Mouse (Mus musculus): ENCODE results near the gene Grik3. TPM values are rescaled to one million over a fixed set of nuclear protein-coding genes. Genes with fewer than 3 reads are reported as not detected.

The Grik3 gene
- total and polyA plus RNA-seq, 2 experiments from 2014 or later: 0.07 to 0.11 TPM

DNA sequence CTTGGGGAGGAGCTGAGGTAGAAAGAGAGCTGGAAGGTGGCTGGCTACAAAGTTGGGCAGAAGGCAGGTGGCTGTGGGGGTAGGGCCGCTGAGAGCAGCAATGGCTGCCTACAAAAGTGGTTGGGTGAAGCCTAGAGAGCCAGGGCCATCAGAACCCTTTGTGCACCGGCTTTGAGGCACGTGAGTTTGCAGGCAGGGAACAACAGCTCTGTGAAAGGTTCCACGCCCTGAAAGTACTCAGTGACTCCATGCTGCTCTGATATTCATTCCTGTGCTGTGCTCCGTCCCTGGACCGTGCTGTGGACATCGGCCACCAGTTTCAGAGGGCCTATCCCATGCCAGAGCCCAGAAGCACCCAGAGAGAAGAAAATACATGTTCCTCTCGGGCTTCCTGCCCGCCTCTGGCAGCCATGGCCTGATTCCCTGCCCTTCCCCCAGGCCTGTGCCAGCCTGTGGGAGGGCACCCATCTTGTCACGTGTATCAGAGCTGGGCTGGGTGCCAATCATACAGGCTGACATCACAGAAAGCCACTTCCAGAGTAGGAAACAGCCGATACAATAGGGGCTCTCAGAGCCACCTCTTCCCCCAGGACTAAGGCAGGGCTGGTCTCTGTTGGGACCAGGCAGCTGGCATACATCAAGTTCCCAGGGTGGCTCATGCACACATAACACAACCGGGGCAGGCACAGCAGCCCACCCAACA, 212.3 kb downstream of the Grik3 start:
- H3K4me3 ChIP-seq (ENCODE audit: low read depth, low read length): no peak overlapping the region
- H3K9me3 ChIP-seq (replicated peaks; ENCODE audit: control insufficient read depth, low read length): no peaks in the 10 kb centered on the region
- H3K27ac ChIP-seq (ENCODE audit: low read depth): peak overlapping the region; percentile 77
- WGBS: 50% methylated on average over 12 of the region's 12 CpGs
- H3K27me3 ChIP-seq (ENCODE audit: control insufficient read depth, insufficient read depth, low read length): 0 out of 2 replicates have a peak, but pooled peaks cover 5% of the 10 kb centered on the region
- DNase-seq (ENCODE audit: low spot score): peak; percentile 80
- TF ChIP-seq CTCF (IDR thresholded peaks at IDR 0.05; ENCODE audit: low read depth) (no peak), EP300 (IDR thresholded peaks at IDR 0.05; ENCODE audit: low read depth) (no peak)
- H3K36me3 ChIP-seq (replicated peaks; ENCODE audit: control insufficient read depth, insufficient read depth, low read length): no peaks in the 10 kb centered on the region
- no peaks in the 10 kb centered on the region for H3K4me1 ChIP-seq (ENCODE audit: control insufficient read depth, insufficient read depth)
- ATAC-seq (ENCODE audit: insufficient read depth, low read depth): peak; percentile 98
- no peak overlapping the region for H3K9ac ChIP-seq (replicated peaks; ENCODE audit: low read depth, low read length)
- H3K4me2 ChIP-seq (ENCODE audit: low read depth, low read length): no peak overlapping the region

DNA sequence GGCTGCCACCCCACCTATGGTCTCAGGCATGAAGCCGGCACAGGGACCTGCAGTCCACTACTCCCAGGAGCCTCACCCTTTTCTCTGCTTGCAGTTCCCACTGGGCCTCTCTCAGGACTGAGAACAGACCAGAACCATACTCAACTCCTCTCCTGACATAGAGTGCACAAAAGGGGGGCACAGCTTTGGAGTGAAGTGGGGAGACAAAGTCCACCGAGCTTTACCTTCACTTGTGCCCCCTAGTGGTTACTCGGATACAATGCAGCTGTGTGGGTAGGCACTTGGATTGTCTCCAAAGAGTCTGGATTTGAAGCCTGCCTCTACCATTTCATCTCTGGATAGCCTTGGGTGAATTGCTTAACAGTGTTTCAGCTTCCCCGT, 212.8 kb downstream of the Grik3 start:
- Histone ChIP-seq H3K4me1 (ENCODE audit: control insufficient read depth, insufficient read depth) (no peaks in the 10 kb centered on the region), H3K27ac (ENCODE audit: low read depth) (peak overlapping the region; percentile 77), H3K4me2 (ENCODE audit: low read depth, low read length) (no peak overlapping the region), H3K4me3 (ENCODE audit: low read depth, low read length) (no peak overlapping the region), H3K27me3 (ENCODE audit: control insufficient read depth, insufficient read depth, low read length) (0 out of 2 replicates have a peak, but pooled peaks cover under 1% of the 10 kb centered on the region), H3K9ac (replicated peaks; ENCODE audit: low read depth, low read length) (no peak overlapping the region), H3K36me3 (replicated peaks; ENCODE audit: control insufficient read depth, insufficient read depth, low read length) (no peaks in the 10 kb centered on the region), H3K9me3 (replicated peaks; ENCODE audit: control insufficient read depth, low read length) (no peaks in the 10 kb centered on the region)
- TF ChIP-seq CTCF (IDR thresholded peaks at IDR 0.05; ENCODE audit: low read depth) (peak; percentile 56), EP300 (IDR thresholded peaks at IDR 0.05; ENCODE audit: low read depth) (no peak)
- DNase-seq (ENCODE audit: low spot score): peak; percentile 69
- peak; percentile 50 for ATAC-seq (ENCODE audit: insufficient read depth, low read depth)
- 30% methylated on average over 4 of the region's 4 CpGs for WGBS

DNA sequence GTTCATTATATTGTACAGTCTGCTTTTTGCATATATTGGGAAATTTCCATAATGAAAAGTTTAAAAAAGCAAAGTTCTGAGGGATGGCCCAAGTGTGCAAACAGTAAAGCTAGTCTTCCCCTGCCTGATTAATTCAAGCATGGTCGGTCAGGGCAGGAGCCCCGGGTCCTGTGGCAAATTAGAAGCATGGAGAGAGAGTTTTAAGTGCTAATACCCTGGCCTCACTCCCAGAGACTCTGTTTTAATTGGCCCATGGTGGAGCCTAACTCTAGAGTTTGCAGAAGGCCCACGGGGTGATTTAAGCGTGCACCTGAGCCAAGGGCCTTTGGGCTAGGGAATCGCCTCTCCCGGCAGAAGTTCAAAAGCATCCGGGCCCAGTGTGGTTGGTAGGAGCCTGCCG, 215.2 kb downstream of the Grik3 start:
- 72% methylated on average over 8 of the region's 8 CpGs for WGBS
- ATAC-seq (ENCODE audit: insufficient read depth, low read depth): no peak

DNA sequence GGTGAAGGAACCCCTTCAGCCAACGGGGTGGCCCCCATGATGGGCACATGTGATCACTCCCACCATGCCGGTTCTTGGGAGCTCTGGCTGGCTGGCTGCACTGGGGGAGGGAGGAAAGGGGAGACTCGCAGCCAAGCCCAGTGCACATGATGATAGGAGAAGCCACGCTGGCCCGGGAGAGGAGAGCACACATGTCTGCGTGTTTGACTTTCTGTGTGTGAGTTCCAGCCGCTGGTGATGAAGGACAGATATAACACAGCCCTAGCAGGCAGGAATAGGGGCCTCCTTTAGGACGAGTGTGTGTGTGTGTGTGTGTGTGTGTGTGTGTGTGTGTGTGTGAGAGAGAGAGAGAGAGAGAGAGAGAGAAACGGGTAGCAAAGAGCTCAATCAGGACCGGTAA, 219.2 kb downstream of the Grik3 start:
- Histone ChIP-seq H3K4me1 (ENCODE audit: control insufficient read depth, insufficient read depth) (no peaks in the 10 kb centered on the region), H3K4me2 (ENCODE audit: low read depth, low read length) (no peak overlapping the region), H3K27ac (ENCODE audit: low read depth) (no peak overlapping the region), H3K27me3 (ENCODE audit: control insufficient read depth, insufficient read depth, low read length) (no peaks in the 10 kb centered on the region), H3K9ac (replicated peaks; ENCODE audit: low read depth, low read length) (no peak overlapping the region), H3K9me3 (replicated peaks; ENCODE audit: control insufficient read depth, low read length) (no peaks in the 10 kb centered on the region), H3K36me3 (replicated peaks; ENCODE audit: control insufficient read depth, insufficient read depth, low read length) (no peaks in the 10 kb centered on the region), H3K4me3 (ENCODE audit: low read depth, low read length) (no peak overlapping the region)
- ATAC-seq (ENCODE audit: insufficient read depth, low read depth) (peak; percentile 80), DNase-seq (ENCODE audit: low spot score) (peak; percentile 32)
- no peak for TF ChIP-seq CTCF (IDR thresholded peaks at IDR 0.05; ENCODE audit: low read depth)
- no peak for TF ChIP-seq EP300 (IDR thresholded peaks at IDR 0.05; ENCODE audit: low read depth)
- WGBS: 46% methylated on average over 10 of the region's 10 CpGs

More for the DNA sequence above, 215.2 kb downstream of the Grik3 start:
- H3K4me3 ChIP-seq (ENCODE audit: low read depth, low read length): no peak overlapping the region
- H3K27ac ChIP-seq (ENCODE audit: low read depth): no peak overlapping the region
- no peaks in the 10 kb centered on the region for H3K4me1 ChIP-seq (ENCODE audit: control insufficient read depth, insufficient read depth)
- no peaks in the 10 kb centered on the region for H3K36me3 ChIP-seq (replicated peaks; ENCODE audit: control insufficient read depth, insufficient read depth, low read length)
- no peak overlapping the region for H3K9ac ChIP-seq (replicated peaks; ENCODE audit: low read depth, low read length)
- no peaks in the 10 kb centered on the region for H3K27me3 ChIP-seq (ENCODE audit: control insufficient read depth, insufficient read depth, low read length)
- TF ChIP-seq CTCF (IDR thresholded peaks at IDR 0.05; ENCODE audit: low read depth): no peak
- TF ChIP-seq EP300 (IDR thresholded peaks at IDR 0.05; ENCODE audit: low read depth): no peak
- no peak for DNase-seq (ENCODE audit: low spot score)
- no peaks in the 10 kb centered on the region for H3K9me3 ChIP-seq (replicated peaks; ENCODE audit: control insufficient read depth, low read length)
- no peak overlapping the region for H3K4me2 ChIP-seq (ENCODE audit: low read depth, low read length)

DNA sequence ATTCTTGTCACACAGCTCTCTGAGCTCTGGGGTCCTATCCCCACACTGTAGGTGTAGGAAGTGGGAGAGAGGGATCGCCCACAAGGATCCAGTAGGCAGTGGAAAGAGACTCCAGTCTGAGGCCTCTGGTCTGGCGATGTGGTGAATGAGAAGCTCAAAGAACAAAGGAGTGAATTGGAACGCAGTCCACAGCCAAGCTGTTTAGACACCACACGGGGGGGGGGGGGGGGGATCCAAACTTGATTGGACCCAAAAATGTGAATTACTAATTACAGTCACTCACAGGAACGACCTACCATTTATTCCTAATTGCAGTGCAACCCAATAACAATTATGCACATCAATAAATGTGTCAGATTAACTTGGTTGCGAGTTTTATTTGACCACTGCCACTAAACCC, 227.4 kb downstream of the Grik3 start:
- H3K36me3 ChIP-seq (replicated peaks; ENCODE audit: control insufficient read depth, insufficient read depth, low read length): no peaks in the 10 kb centered on the region
- TF ChIP-seq EP300 (IDR thresholded peaks at IDR 0.05; ENCODE audit: low read depth) (no peak), CTCF (IDR thresholded peaks at IDR 0.05; ENCODE audit: low read depth) (no peak)
- DNase-seq (ENCODE audit: low spot score): no peak
- WGBS: 71% methylated on average over 6 of the region's 6 CpGs
- ATAC-seq (ENCODE audit: insufficient read depth, low read depth): no peak
- no peak overlapping the region for H3K9ac ChIP-seq (replicated peaks; ENCODE audit: low read depth, low read length)
- no peaks in the 10 kb centered on the region for H3K27me3 ChIP-seq (ENCODE audit: control insufficient read depth, insufficient read depth, low read length)
- H3K4me3 ChIP-seq (ENCODE audit: low read depth, low read length): no peak overlapping the region
- H3K4me2 ChIP-seq (ENCODE audit: low read depth, low read length): no peak overlapping the region
- no peaks in the 10 kb centered on the region for H3K9me3 ChIP-seq (replicated peaks; ENCODE audit: control insufficient read depth, low read length)
- H3K4me1 ChIP-seq (ENCODE audit: control insufficient read depth, insufficient read depth): no peaks in the 10 kb centered on the region
- no peak overlapping the region for H3K27ac ChIP-seq (ENCODE audit: low read depth)
